Mouse (Mus musculus) myocyte (in vitro differentiated cells): ENCODE data around the gene Ptprd. TPM values are rescaled to one million over a fixed set of nuclear protein-coding genes. Genes with fewer than 3 reads are reported as not detected.

Source experiments
- H3K27me3 ChIP-seq: one replicate; pipeline ENCODE4 v1.6.1; 2011; ENCODE audit not compliant: control insufficient read depth, insufficient read depth, insufficient read length
- H3K36me3 ChIP-seq: one replicate; pipeline ENCODE4 v1.6.1; 2011; ENCODE audit not compliant: control insufficient read depth, insufficient read depth
- H3K4me2 ChIP-seq: one replicate; pipeline ENCODE4 v1.6.1; 2011; ENCODE audit warnings: low read depth, control low read depth
- H3K4me3 ChIP-seq: one replicate; pipeline ENCODE4 v1.5.1; 2011; ENCODE audit warnings: mild to moderate bottlenecking, control low read depth, moderate library complexity
- H3K79me2 ChIP-seq: one replicate; pipeline ENCODE4 v1.6.1; 2011; ENCODE audit not compliant: control insufficient read depth, insufficient read depth
- H3ac ChIP-seq: one replicate; pipeline ENCODE4 v1.6.1; 2011; ENCODE audit not compliant: control insufficient read depth, insufficient read length
- CEBPB ChIP-seq: IDR thresholded peaks from 2 replicates; pipeline ENCODE4 v1.6.1; 2011; ENCODE audit warnings: mild to moderate bottlenecking, moderate library complexity; ENCODE audit not compliant: poor library complexity, insufficient read depth, severe bottlenecking
- E2F4 ChIP-seq: IDR thresholded peaks from one replicate; pipeline ENCODE4 v1.6.1; 2011; ENCODE audit warnings: mild to moderate bottlenecking, control low read depth, moderate library complexity; ENCODE audit not compliant: insufficient read depth
- MAX ChIP-seq: IDR thresholded peaks from one replicate; pipeline ENCODE4 v1.6.1; 2011; ENCODE audit warnings: low read depth, mild to moderate bottlenecking, control low read depth
- MYOD1 ChIP-seq, 3 experiments: IDR thresholded peaks; one replicate each; pipeline ENCODE4 v1.6.1; 2011; ENCODE audit warnings: control low read depth in 2 of 3, low read depth in 2 of 3, mild to moderate bottlenecking in 2 of 3, moderate library complexity in 1 of 3; ENCODE audit not compliant: insufficient read length in 2 of 3, control insufficient read depth in 1 of 3
- MYOG ChIP-seq, 3 experiments: IDR thresholded peaks; one replicate each; pipeline ENCODE4 v1.6.1; 2011; ENCODE audit warnings: control low read depth in 2 of 3, low read depth in 2 of 3, mild to moderate bottlenecking in 2 of 3; ENCODE audit not compliant: insufficient read length in 2 of 3, control insufficient read depth in 1 of 3, insufficient read depth in 1 of 3
- POLR2A ChIP-seq: IDR thresholded peaks from one replicate; pipeline ENCODE4 v1.6.1; 2011; ENCODE audit warnings: low read depth, mild to moderate bottlenecking, control low read depth, moderate library complexity; ENCODE audit not compliant: insufficient read length
- POLR2AphosphoS2 ChIP-seq: IDR thresholded peaks from one replicate; pipeline ENCODE4 v1.6.1; 2011; ENCODE audit warnings: low read depth, control low read depth; ENCODE audit not compliant: insufficient read length
- REST ChIP-seq: IDR thresholded peaks from one replicate; pipeline ENCODE4 v1.6.1; 2011; ENCODE audit warnings: mild to moderate bottlenecking, control low read depth, moderate library complexity; ENCODE audit not compliant: insufficient read depth, insufficient read length
- SRF ChIP-seq: IDR thresholded peaks from one replicate; pipeline ENCODE4 v1.6.1; 2011; ENCODE audit warnings: low read depth; ENCODE audit not compliant: control insufficient read depth, insufficient read length
- TCF12 ChIP-seq: IDR thresholded peaks from one replicate; pipeline ENCODE4 v1.6.1; 2011; ENCODE audit warnings: mild to moderate bottlenecking, control low read depth; ENCODE audit not compliant: poor library complexity, insufficient read depth, severe bottlenecking
- TCF3 ChIP-seq: IDR thresholded peaks from one replicate; pipeline ENCODE4 v1.6.1; 2011; ENCODE audit warnings: low read depth, control low read depth; ENCODE audit not compliant: insufficient read length
- USF1 ChIP-seq: IDR thresholded peaks from one replicate; pipeline ENCODE4 v1.6.1; 2011; ENCODE audit warnings: low read depth, mild to moderate bottlenecking, control low read depth, moderate library complexity
- polyA plus RNA-seq: library from polyadenylated mRNA; unstranded; fragments of >200 nt; fragmentation: generic; extraction: Trizol; gene quantifications from one replicate; pipeline ENCODE4 v1.2.1, GENCODE M21; 2012; ENCODE audit warnings: missing spikeins

The Ptprd gene
- polyA plus RNA-seq, 1 experiment, result 2.9 TPM

- no peak overlapping the region for H3K4me2 ChIP-seq
- no peak overlapping the region for H3K4me3 ChIP-seq
- no peak overlapping the region for H3ac ChIP-seq
- no peaks in the 10 kb centered on the region for H3K79me2 ChIP-seq
- H3K27me3 ChIP-seq, result no peaks in the 10 kb centered on the region
- no peak for TF ChIP-seq MYOD1 (IDR thresholded peaks at IDR 0.05; ENCODE audit: control insufficient read depth in 1 of 3, insufficient read length in 2 of 3, low read depth in 2 of 3)
- H3K36me3 ChIP-seq, result no peaks in the 10 kb centered on the region
Observed at GRCm38 (mm10) chr4:77640022-77640421, 571.7 kb downstream of the Ptprd start.

GRCm38 (mm10) chr4:77613129-77613528, 598.6 kb downstream of the Ptprd start:
- Histone ChIP-seq H3K4me2 (no peak overlapping the region), H3ac (no peak overlapping the region), H3K4me3 (no peak overlapping the region), H3K36me3 (no peaks in the 10 kb centered on the region), H3K79me2 (no peaks in the 10 kb centered on the region), H3K27me3 (no peaks in the 10 kb centered on the region)
- TF ChIP-seq REST (no peak), E2F4 (no peak), CEBPB (no peak), TCF12 (no peak), POLR2A (no peak), MAX (no peak), MYOG (IDR thresholded peaks at IDR 0.05; ENCODE audit: control insufficient read depth in 1 of 3, insufficient read depth in 1 of 3, insufficient read length in 2 of 3, low read depth in 2 of 3) (no peak), TCF3 (no peak), MYOD1 (IDR thresholded peaks at IDR 0.05; ENCODE audit: control insufficient read depth in 1 of 3, insufficient read length in 2 of 3, low read depth in 2 of 3) (no peak), POLR2AphosphoS2 (no peak), SRF (no peak), USF1 (no peak)

GRCm38 (mm10) chr4:77586624-77587023, 625.1 kb downstream of the Ptprd start:
- Histone ChIP-seq H3K36me3 (no peaks in the 10 kb centered on the region), H3K79me2 (no peaks in the 10 kb centered on the region), H3K27me3 (no peaks in the 10 kb centered on the region), H3K4me3 (no peak overlapping the region), H3K4me2 (no peak overlapping the region), H3ac (no peak overlapping the region)
- TF ChIP-seq E2F4, result no peak
- TF ChIP-seq REST, result no peak
- TF ChIP-seq MYOD1 (IDR thresholded peaks at IDR 0.05; ENCODE audit: control insufficient read depth in 1 of 3, insufficient read length in 2 of 3, low read depth in 2 of 3), result no peak
- no peak for TF ChIP-seq TCF3
- TF ChIP-seq SRF, result no peak
- no peak for TF ChIP-seq CEBPB
- no peak for TF ChIP-seq POLR2A
- no peak for TF ChIP-seq MYOG (IDR thresholded peaks at IDR 0.05; ENCODE audit: control insufficient read depth in 1 of 3, insufficient read depth in 1 of 3, insufficient read length in 2 of 3, low read depth in 2 of 3)

- TF ChIP-seq MYOG (IDR thresholded peaks at IDR 0.05; ENCODE audit: control insufficient read depth in 1 of 3, insufficient read depth in 1 of 3, insufficient read length in 2 of 3, low read depth in 2 of 3), result no peak
- TF ChIP-seq TCF3, result no peak
- no peak for TF ChIP-seq TCF12
- TF ChIP-seq POLR2A, result no peak
- TF ChIP-seq CEBPB, result no peak
- TF ChIP-seq REST, result no peak
- TF ChIP-seq MYOD1 (IDR thresholded peaks at IDR 0.05; ENCODE audit: control insufficient read depth in 1 of 3, insufficient read length in 2 of 3, low read depth in 2 of 3), result no peak
- no peak for TF ChIP-seq SRF
- no peak for TF ChIP-seq MAX
- no peak for TF ChIP-seq POLR2AphosphoS2
- no peak for TF ChIP-seq USF1
- TF ChIP-seq E2F4, result no peak
- no peaks in the 10 kb centered on the region for H3K27me3 ChIP-seq
- no peak overlapping the region for H3ac ChIP-seq
- H3K4me2 ChIP-seq, result no peak overlapping the region
- H3K36me3 ChIP-seq, result no peaks in the 10 kb centered on the region
- H3K4me3 ChIP-seq, result no peak overlapping the region
- no peaks in the 10 kb centered on the region for H3K79me2 ChIP-seq
Observed at GRCm38 (mm10) chr4:77586222-77586621, 625.5 kb downstream of the Ptprd start.

GRCm38 (mm10) chr4:77558404-77559202, 653.2 kb downstream of the Ptprd start:
- no peak for TF ChIP-seq MAX
- TF ChIP-seq TCF3, result no peak
- no peak for TF ChIP-seq TCF12
- TF ChIP-seq POLR2A, result no peak
- TF ChIP-seq POLR2AphosphoS2, result no peak
- no peak for TF ChIP-seq REST
- no peak for TF ChIP-seq MYOD1 (IDR thresholded peaks at IDR 0.05; ENCODE audit: control insufficient read depth in 1 of 3, insufficient read length in 2 of 3, low read depth in 2 of 3)
- TF ChIP-seq E2F4, result no peak
- no peak for TF ChIP-seq CEBPB
- TF ChIP-seq MYOG (IDR thresholded peaks at IDR 0.05; ENCODE audit: control insufficient read depth in 1 of 3, insufficient read depth in 1 of 3, insufficient read length in 2 of 3, low read depth in 2 of 3), result no peak
- no peak for TF ChIP-seq USF1
- no peak for TF ChIP-seq SRF
- Histone ChIP-seq H3ac (no peak overlapping the region), H3K36me3 (no peaks in the 10 kb centered on the region), H3K79me2 (no peaks in the 10 kb centered on the region), H3K4me3 (no peak overlapping the region), H3K4me2 (no peak overlapping the region), H3K27me3 (no peaks in the 10 kb centered on the region)
